Mouse (Mus musculus) midbrain, embryonic 13.5 days (tissue): ENCODE data around the gene Gstm3. TPM values are rescaled to one million over a fixed set of nuclear protein-coding genes. Genes with fewer than 3 reads are reported as not detected.

Experiments used
- ATAC-seq: fragments of 200-750 bp; cut with Nextera tagmentation; 2 replicates; pipeline ENCODE4 v1.8.0; 2017; ENCODE audit warnings: mild to moderate bottlenecking, moderate TSS enrichment, moderate library complexity
- H3K27ac ChIP-seq: fragments of 300-500 bp; sonication (generic); 2 replicates; pipeline ENCODE4 v1.5.1; 2015; ENCODE audit warnings: inconsistent platforms, mild to moderate bottlenecking, moderate library complexity
- H3K27me3 ChIP-seq: fragments of 300-500 bp; sonication (generic); 2 replicates; pipeline ENCODE4 v1.6.1; 2015; ENCODE audit warnings: mild to moderate bottlenecking, inconsistent platforms
- H3K36me3 ChIP-seq: fragments of 300-500 bp; sonication (generic); 2 replicates; pipeline ENCODE4 v1.6.1; 2015; ENCODE audit warnings: mild to moderate bottlenecking, inconsistent platforms
- H3K4me1 ChIP-seq: fragments of 300-500 bp; sonication (generic); replicated peaks from 2 replicates; pipeline ENCODE4 v1.6.1; 2015; ENCODE audit warnings: inconsistent platforms
- H3K4me2 ChIP-seq: fragments of 300-500 bp; sonication (generic); replicated peaks from 2 replicates; pipeline ENCODE4 v1.6.1; 2015; ENCODE audit warnings: moderate library complexity, mild to moderate bottlenecking, inconsistent platforms
- H3K4me3 ChIP-seq: fragments of 300-500 bp; sonication (generic); replicated peaks from 2 replicates; pipeline ENCODE4 v1.5.1; 2015; ENCODE audit warnings: mild to moderate bottlenecking, inconsistent platforms
- H3K9ac ChIP-seq: fragments of 300-500 bp; sonication (generic); replicated peaks from 2 replicates; pipeline ENCODE4 v1.6.1; 2015; ENCODE audit warnings: mild to moderate bottlenecking, inconsistent platforms
- H3K9me3 ChIP-seq: fragments of 300-500 bp; sonication (generic); 2 replicates; pipeline ENCODE4 v1.6.1; 2016; ENCODE audit warnings: mild to moderate bottlenecking, inconsistent platforms
- WGBS: fragments of 180-500 bp; shearing (Covaris S2); methylation state at CpG from one replicate; pipeline ENCODE4 v1.1.7; 2015; 5-methylcytosine and 5-hydroxymethylcytosine counted together
- polyA plus RNA-seq: library from polyadenylated mRNA; unstranded; fragments of >200 nt; fragmentation: Nextera tagmentation; extraction: Ambion mirVana; gene quantifications from 2 replicates; pipeline ENCODE4 v1.2.1, GENCODE M21; 2015

The Gstm3 gene
- polyA plus RNA-seq, 1 experiment from 2014 or later: not detected

DNA sequence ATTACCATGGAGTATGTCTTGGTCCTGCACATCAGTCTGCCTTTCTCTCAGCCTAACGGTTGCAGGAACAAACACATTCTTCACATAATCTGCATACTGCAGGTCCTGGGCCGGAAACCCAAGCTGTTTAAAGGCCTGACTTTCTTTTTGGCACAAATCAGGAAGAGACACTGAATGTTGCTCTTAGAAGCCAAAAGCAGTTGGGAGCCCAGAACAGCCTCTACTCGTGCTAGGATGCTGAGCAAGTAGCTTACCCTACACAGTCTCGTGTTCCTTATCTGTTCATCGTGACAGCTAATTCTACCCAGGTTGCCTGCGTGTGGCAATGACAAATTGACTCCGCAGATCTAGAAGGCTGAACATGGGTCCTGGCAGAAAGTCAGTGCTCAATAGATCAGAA is 28.6 kb downstream of the Gstm3 start:
- H3K4me1 ChIP-seq: peaks cover 23% of the 10 kb centered on the region
- H3K27me3 ChIP-seq: no peaks in the 10 kb centered on the region
- no peak overlapping the region for H3K27ac ChIP-seq
- ATAC-seq: no peak
- no peaks in the 10 kb centered on the region for H3K9me3 ChIP-seq
- no peak overlapping the region for H3K4me3 ChIP-seq
- no peak overlapping the region for H3K9ac ChIP-seq
- 81% methylated on average over 7 of the region's 7 CpGs for WGBS
- no peak overlapping the region for H3K4me2 ChIP-seq
- no peaks in the 10 kb centered on the region for H3K36me3 ChIP-seq

DNA sequence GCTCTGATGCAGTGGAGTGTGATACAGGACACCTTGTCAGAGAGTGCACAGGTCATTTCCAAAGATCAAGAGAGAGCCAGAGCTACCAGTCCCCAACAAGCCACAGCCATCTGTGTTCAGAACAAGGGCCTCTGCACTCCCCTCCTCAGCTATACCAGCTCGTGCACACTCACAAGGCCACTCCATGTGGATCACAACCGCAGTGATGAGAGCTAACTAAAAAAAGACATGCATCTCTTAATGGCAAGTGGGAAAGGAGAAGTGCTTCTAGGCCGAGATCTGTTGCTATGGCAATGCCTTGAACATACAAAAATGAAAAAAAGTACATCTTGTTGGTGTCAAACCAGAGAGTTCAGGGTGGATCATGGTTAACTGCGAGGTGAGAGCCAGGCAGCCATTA is 29.3 kb downstream of the Gstm3 start:
- no peaks in the 10 kb centered on the region for H3K27me3 ChIP-seq
- no peaks in the 10 kb centered on the region for H3K36me3 ChIP-seq
- no peaks in the 10 kb centered on the region for H3K9me3 ChIP-seq
- no peak overlapping the region for H3K4me2 ChIP-seq
- 54% methylated on average over 4 of the region's 4 CpGs for WGBS
- H3K9ac ChIP-seq: no peak overlapping the region
- no peak for ATAC-seq
- H3K27ac ChIP-seq: no peak overlapping the region
- H3K4me1 ChIP-seq: peaks cover 23% of the 10 kb centered on the region
- no peak overlapping the region for H3K4me3 ChIP-seq

DNA sequence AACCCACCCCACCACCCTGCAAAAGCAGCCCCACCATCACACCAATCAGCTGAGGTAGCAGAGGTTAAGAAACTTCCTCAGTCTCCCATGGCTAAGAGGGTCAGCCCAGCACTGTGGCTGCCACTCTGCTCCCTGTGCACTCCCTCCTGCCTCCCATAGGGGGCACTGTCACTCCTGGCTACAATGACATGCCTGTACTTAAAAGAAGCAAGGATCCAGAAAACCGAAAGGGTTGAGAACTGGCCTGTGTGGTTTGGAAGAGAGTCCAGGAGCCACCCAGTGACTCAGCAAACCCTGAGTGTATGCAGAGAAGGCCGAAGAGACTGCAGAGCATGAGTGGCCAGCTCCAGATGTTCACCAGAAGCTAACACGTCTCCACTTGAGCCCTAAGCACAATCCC is 29.7 kb downstream of the Gstm3 start:
- no peak overlapping the region for H3K4me2 ChIP-seq
- H3K9me3 ChIP-seq: no peaks in the 10 kb centered on the region
- H3K27ac ChIP-seq: no peak overlapping the region
- no peak overlapping the region for H3K4me3 ChIP-seq
- H3K9ac ChIP-seq: no peak overlapping the region
- H3K27me3 ChIP-seq: no peaks in the 10 kb centered on the region
- H3K36me3 ChIP-seq: no peaks in the 10 kb centered on the region
- H3K4me1 ChIP-seq: peaks cover 23% of the 10 kb centered on the region
- ATAC-seq: no peak
- WGBS: 39% methylated on average over 3 of the region's 3 CpGs

DNA sequence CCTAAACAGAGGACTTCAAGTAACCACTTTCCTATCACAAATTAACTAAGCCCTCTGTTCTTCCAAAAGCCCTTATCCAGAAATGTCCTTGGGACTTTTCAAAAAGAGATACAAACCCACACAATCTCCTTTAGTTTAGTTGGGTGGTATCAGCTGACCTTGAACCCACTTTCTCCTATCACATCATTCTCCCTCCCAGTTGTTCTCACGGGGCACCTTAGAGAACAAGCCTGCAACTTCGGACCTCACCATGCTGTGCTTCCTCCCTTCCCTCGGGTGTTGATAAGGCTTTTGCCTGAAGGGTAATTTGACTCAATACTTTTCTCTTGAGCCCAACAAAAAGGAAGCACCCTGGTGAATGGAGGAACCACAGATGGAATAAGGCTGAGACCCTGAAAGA is 33.2 kb downstream of the Gstm3 start:
- WGBS: 74% methylated on average over 3 of the region's 3 CpGs
- Histone ChIP-seq H3K9ac (no peak overlapping the region), H3K4me2 (no peak overlapping the region), H3K9me3 (no peaks in the 10 kb centered on the region), H3K27me3 (no peaks in the 10 kb centered on the region), H3K4me1 (peaks cover 18% of the 10 kb centered on the region), H3K36me3 (no peaks in the 10 kb centered on the region), H3K27ac (no peak overlapping the region), H3K4me3 (no peak overlapping the region)
- no peak for ATAC-seq

DNA sequence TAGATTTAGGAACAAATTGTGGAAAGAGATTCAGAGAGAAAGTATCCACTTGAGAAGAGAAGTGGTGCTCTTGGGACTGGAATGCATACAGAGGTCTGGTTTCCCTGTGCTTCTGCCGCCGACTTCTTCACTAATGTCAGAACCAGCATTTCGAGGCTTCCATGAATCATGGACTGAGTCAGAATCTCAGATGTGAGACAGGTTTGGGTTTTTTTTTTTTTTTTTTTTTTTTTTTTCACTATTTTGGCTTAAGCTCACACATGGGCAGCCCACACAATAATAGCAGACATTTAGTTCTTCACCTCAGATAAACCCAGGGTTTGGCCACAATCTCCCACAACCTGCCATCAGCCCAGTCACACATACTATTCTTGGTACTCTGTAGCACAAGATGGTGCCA is 33.8 kb downstream of the Gstm3 start:
- H3K27ac ChIP-seq: no peak overlapping the region
- no peaks in the 10 kb centered on the region for H3K36me3 ChIP-seq
- peaks cover 25% of the 10 kb centered on the region for H3K4me1 ChIP-seq
- no peak for ATAC-seq
- 94% methylated on average over 3 of the region's 3 CpGs for WGBS
- no peak overlapping the region for H3K4me3 ChIP-seq
- no peak overlapping the region for H3K9ac ChIP-seq
- no peaks in the 10 kb centered on the region for H3K9me3 ChIP-seq
- no peak overlapping the region for H3K4me2 ChIP-seq
- H3K27me3 ChIP-seq: no peaks in the 10 kb centered on the region

DNA sequence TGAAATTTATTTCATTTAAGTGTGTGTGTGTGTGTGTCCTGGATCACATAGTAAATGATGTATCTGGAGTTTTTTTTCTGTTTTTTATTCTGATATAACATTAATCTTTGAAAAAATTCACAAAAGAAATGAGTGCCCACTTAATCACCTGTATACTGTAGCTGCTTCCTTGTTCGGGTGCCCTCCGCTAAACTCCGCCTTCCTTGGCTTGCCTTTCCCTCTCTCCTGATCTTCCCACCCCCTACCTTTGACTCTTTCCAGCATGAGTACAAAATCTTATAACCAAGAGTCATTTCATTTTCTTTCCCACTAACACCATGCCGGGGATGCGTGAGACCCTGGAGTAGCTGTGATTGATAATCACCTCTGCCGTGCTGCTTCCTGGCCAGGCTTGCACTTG is 37.0 kb downstream of the Gstm3 start:
- Histone ChIP-seq H3K4me3 (no peak overlapping the region), H3K9ac (no peak overlapping the region), H3K27me3 (no peaks in the 10 kb centered on the region), H3K36me3 (no peaks in the 10 kb centered on the region), H3K9me3 (no peaks in the 10 kb centered on the region), H3K4me1 (peaks cover 31% of the 10 kb centered on the region), H3K27ac (no peak overlapping the region; the same call in 1 of the 2 replicates), H3K4me2 (no peak overlapping the region)
- WGBS: 81% methylated on average over 6 of the region's 6 CpGs
- ATAC-seq: peak; percentile 10; the same call in 1 of the 2 replicates

DNA sequence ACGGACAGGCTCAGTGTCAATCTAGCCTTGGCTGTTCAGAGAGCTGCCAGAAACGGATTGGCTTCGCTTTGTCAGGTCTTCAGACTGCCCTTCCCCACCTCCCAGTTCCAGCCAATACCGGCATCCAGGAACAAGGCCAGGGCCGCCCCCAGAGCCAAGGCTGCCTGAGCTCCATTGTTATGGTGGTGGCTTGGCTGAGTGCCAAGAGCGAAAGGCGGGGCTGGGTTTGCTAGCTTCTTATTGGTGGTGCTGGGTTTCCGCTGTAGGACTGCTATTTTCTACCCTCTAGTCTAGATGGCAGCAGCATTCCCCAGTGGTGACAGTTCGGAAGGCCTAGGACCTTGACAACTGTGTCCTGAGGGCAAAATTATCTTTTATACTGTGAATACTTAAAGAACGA is 37.4 kb downstream of the Gstm3 start, which contains the start of gene Gstm7:
Gene Gstm7 (minus strand): TSS at position 148 of the 400 bp plus-strand sequence.
- peak within 1 kb of the TSS; percentile 40 for H3K9ac ChIP-seq

DNA sequence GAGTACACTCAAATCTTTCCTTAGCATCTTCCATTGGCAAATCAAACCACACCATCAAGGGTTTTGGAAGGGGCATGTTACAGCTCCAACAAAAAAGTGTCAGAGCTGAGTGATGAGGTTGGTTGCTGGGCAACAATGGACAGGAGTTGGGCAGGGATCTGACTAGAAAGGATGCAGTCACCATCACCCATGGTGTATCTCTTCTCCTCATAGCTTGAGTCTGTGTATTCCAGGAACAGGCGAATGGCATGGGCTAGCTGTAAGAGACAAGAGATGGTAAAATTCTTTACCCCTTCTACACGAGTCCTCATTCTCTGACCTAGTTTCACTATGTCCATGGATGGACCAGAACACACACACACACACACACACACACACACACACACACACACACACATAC is 37.9 kb downstream of the Gstm3 start:
- Histone ChIP-seq H3K4me1 (peaks cover 31% of the 10 kb centered on the region), H3K9ac (peak overlapping the region; percentile 40), H3K4me3 (peak overlapping the region; percentile 28), H3K36me3 (no peaks in the 10 kb centered on the region), H3K27me3 (no peaks in the 10 kb centered on the region), H3K9me3 (no peaks in the 10 kb centered on the region), H3K4me2 (peak overlapping the region; percentile 48), H3K27ac (peak overlapping the region; percentile 86)
- WGBS: 53% methylated on average over 2 of the region's 2 CpGs
- ATAC-seq: no peak

More for the DNA sequence above, 37.4 kb downstream of the Gstm3 start, which contains the start of gene Gstm7:
- peaks cover 31% of the 10 kb centered on the region for H3K4me1 ChIP-seq
- H3K27ac ChIP-seq: peak within 1 kb of the TSS; percentile 86
- WGBS: under 1% methylated on average over 10 of the region's 10 CpGs
- no peaks in the 10 kb centered on the region for H3K9me3 ChIP-seq
- H3K36me3 ChIP-seq: no peaks in the 10 kb centered on the region
- peak within 1 kb of the TSS; percentile 48 for H3K4me2 ChIP-seq
- ATAC-seq: peak; percentile 99
- H3K27me3 ChIP-seq: no peaks in the 10 kb centered on the region
- H3K4me3 ChIP-seq: peak within 1 kb of the TSS; percentile 28

DNA sequence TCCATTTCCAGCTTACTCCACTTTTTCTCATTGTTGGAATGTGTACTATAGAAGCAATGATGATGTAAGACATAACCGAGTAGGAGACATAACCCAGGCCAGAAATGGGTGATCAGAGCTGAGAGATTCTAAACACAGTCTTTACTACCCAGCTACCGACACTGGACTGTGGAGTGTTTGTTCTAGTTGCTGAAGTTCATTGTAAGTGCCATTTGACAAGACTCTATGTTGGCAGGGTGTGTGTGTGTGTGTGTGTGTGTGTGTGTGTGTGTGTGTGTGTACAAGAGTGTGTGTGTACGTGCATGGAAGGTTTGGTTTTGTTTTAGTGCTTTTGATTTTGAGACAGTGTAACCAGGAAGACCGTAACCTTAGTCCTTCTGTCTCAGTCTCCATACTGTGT is 39.4 kb downstream of the Gstm3 start:
- no peaks in the 10 kb centered on the region for H3K9me3 ChIP-seq
- H3K4me1 ChIP-seq: peaks cover 31% of the 10 kb centered on the region
- H3K27me3 ChIP-seq: no peaks in the 10 kb centered on the region
- no peak for ATAC-seq
- no peak overlapping the region for H3K27ac ChIP-seq
- no peak overlapping the region for H3K9ac ChIP-seq
- WGBS: 91% methylated on average over 4 of the region's 4 CpGs
- H3K36me3 ChIP-seq: no peaks in the 10 kb centered on the region
- no peak overlapping the region for H3K4me3 ChIP-seq
- H3K4me2 ChIP-seq: no peak overlapping the region

DNA sequence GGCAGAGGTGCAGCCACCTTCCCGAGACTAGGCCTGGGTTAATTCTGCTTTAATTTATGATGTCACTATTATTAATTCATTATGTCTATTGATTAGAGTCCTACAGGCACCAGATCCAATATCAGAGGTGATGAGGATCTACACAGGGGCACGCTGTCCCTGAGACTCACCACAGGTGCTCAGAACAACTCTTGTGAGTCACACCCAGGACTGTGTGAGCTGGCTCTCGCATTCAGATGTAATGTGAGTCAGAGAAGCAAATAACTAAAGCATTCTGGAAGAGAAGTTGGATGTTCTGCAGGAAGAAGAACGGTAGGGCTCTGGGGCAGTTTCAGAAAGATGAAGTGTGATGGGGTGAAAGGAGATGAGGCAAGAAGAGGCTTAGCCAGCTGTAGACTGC is 39.8 kb downstream of the Gstm3 start:
- no peak overlapping the region for H3K4me3 ChIP-seq

DNA sequence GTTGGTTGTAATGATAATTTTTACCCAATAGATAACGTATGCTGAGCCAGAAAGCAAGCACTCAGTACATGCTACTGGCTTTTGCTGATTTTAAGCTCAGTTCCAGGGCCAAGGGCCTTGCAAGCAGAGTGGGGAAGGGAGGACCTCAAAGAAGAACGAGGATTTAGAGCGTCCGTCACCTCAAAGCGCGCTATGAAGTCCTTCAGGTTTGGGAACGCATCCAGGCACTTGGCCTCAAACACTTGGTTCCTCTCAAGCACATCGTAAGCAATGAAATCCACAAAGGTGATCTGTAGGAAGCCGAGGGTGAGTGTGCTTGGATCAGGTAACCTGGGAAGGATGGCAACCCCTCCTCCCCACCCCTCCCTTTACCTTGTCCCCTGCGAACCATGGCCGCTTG is 40.4 kb downstream of the Gstm3 start:
- WGBS: 89% methylated on average over 11 of the region's 11 CpGs
- Histone ChIP-seq H3K27ac (no peak overlapping the region), H3K4me2 (no peak overlapping the region)

More for the DNA sequence above, 39.8 kb downstream of the Gstm3 start:
- Histone ChIP-seq H3K9ac (no peak overlapping the region), H3K9me3 (no peaks in the 10 kb centered on the region), H3K27ac (no peak overlapping the region), H3K36me3 (no peaks in the 10 kb centered on the region), H3K4me2 (no peak overlapping the region), H3K4me1 (peaks cover 31% of the 10 kb centered on the region), H3K27me3 (no peaks in the 10 kb centered on the region)
- WGBS: 85% methylated on average over 4 of the region's 4 CpGs
- no peak for ATAC-seq

DNA sequence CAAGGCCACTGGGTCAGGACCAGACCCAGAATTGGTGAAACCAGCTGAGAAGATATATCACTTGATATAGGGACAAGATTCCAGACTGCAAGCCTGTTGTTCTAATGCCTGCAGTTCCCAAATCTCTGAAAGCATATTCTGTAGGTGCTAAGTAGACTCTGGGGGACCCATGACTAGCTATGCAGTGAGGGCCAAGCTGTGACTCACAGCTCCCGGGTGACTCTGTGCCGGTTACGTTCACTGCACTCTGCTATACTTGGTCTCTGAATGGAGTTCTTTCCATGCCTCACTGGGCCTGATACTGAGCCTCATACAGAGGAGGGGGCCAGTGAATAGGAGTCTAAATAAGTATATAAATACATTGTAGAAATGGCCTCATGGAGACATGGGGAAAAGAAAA is 41.2 kb downstream of the Gstm3 start:
- Histone ChIP-seq H3K9ac (no peak overlapping the region), H3K4me2 (no peak overlapping the region), H3K4me1 (peaks cover 31% of the 10 kb centered on the region), H3K27me3 (no peaks in the 10 kb centered on the region), H3K27ac (no peak overlapping the region), H3K4me3 (no peak overlapping the region), H3K9me3 (no peaks in the 10 kb centered on the region), H3K36me3 (no peaks in the 10 kb centered on the region)
- no peak for ATAC-seq
- WGBS: 66% methylated on average over 3 of the region's 3 CpGs

More for the DNA sequence above, 40.4 kb downstream of the Gstm3 start:
- Histone ChIP-seq H3K4me1 (peaks cover 31% of the 10 kb centered on the region), H3K4me3 (no peak overlapping the region), H3K27me3 (no peaks in the 10 kb centered on the region), H3K9me3 (no peaks in the 10 kb centered on the region), H3K36me3 (no peaks in the 10 kb centered on the region), H3K9ac (no peak overlapping the region)
- no peak for ATAC-seq

DNA sequence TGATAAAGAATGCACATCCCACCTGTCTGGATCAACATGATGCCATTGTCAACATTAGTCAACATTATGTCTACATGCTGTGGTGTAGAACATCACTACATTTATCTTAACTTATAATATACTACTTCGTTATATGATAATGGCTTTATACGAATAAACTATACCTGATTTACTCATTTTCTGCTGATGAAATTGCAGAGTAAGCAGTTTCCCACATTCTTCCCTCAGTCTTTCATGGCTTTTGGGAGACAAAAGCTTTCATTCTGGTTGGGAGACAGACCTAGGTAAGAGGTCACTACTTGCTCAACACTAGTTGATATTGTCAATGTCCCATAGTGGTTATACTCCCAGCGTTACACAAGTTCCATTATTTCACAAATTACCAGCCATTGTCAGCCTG is 43.7 kb downstream of the Gstm3 start:
- Histone ChIP-seq H3K4me3 (no peak overlapping the region), H3K9ac (no peak overlapping the region), H3K36me3 (no peaks in the 10 kb centered on the region), H3K27ac (no peak overlapping the region), H3K9me3 (no peaks in the 10 kb centered on the region), H3K4me1 (peaks cover 16% of the 10 kb centered on the region), H3K27me3 (no peaks in the 10 kb centered on the region), H3K4me2 (no peak overlapping the region)
- ATAC-seq: no peak
- 90% methylated on average over 3 of the region's 3 CpGs for WGBS
